ENCODE assay signal across 11 mouse cellular contexts in genomic region chr11:46218584-46218983, GRCm38 (mm10). TPM values are rescaled to one million over a fixed set of nuclear protein-coding genes. Genes with fewer than 3 reads are reported as not detected.
DNase-seq lines count a peak whose midpoint lies in the region; ATAC-seq lines count a peak whose summit lies in the region.
"Had no signal": no experiment of that assay in that cellular context is flagged by ENCODE, and none has a peak within 500 bp of the region (broad histone marks: within the 10 kb centered on the region; RNA-seq: fewer than 3 reads in every experiment).

No protein-coding gene starts in this region.

- H3K4me3 ChIP-seq in hindbrain, embryonic 13.5 days = no peak overlapping the region
- H3K4me3 ChIP-seq in neural tube, embryonic 12.5 days = no peak overlapping the region
- H3K4me3 ChIP-seq: limb, embryonic 12.5 days; lung, embryonic 15.5 days had no signal

- WGBS in hindbrain, embryonic 13.5 days = 22% methylated on average over 5 of the region's 5 CpGs
- WGBS in neural tube, embryonic 12.5 days = 26% methylated on average over 5 of the region's 5 CpGs

- no peaks in the 10 kb centered on the region for H3K27me3 ChIP-seq in hindbrain, embryonic 13.5 days
- no peaks in the 10 kb centered on the region for H3K27me3 ChIP-seq in neural tube, embryonic 12.5 days (replicated peaks)
- H3K27me3 ChIP-seq: limb, embryonic 12.5 days; lung, embryonic 15.5 days had no signal

- peaks cover 58% of the 10 kb centered on the region for H3K4me1 ChIP-seq in hindbrain, embryonic 13.5 days (replicated peaks)
- H3K4me1 ChIP-seq in neural tube, embryonic 12.5 days = peaks cover 24% of the 10 kb centered on the region

- peak overlapping the region; percentile 20; the same call in 1 of the 2 replicates for H3K4me2 ChIP-seq in hindbrain, embryonic 13.5 days
- 0 out of 2 replicates have a peak overlapping the region, but pooled peaks have one; percentile 0 for H3K4me2 ChIP-seq in neural tube, embryonic 12.5 days (replicated peaks)
- H3K4me2 ChIP-seq: limb, embryonic 12.5 days; lung, embryonic 15.5 days had no signal

- peaks cover 47% of the 10 kb centered on the region for H3K36me3 ChIP-seq in hindbrain, embryonic 13.5 days
- H3K36me3 ChIP-seq in neural tube, embryonic 12.5 days = peaks cover 29% of the 10 kb centered on the region
- H3K36me3 ChIP-seq: lung, embryonic 15.5 days had no signal

- H3K9me3 ChIP-seq in hindbrain, embryonic 13.5 days = no peaks in the 10 kb centered on the region
- H3K9me3 ChIP-seq in neural tube, embryonic 12.5 days = no peaks in the 10 kb centered on the region
- H3K9me3 ChIP-seq: limb, embryonic 12.5 days; lung, embryonic 15.5 days had no signal

- peak; percentile 63 for ATAC-seq in hindbrain, embryonic 13.5 days (ENCODE audit: low FRiP score)
- peak; percentile 65 for ATAC-seq in neural tube, embryonic 12.5 days (ENCODE audit: low FRiP score, low read depth)

- DNase-seq in ZHBTc4 (ENCODE audit: low read depth, low spot score) = peak; percentile 69
- DNase-seq in embryo, embryonic 9.5 days (ENCODE audit: extremely low spot score) = peak; percentile 10
- no peak for DNase-seq in lung, postnatal 25 days (ENCODE audit: low spot score)
- DNase-seq in layer of hippocampus, postnatal 14 days (ENCODE audit: low spot score in 2 of 2) = no peak
- no peak for DNase-seq in ovary, postnatal 36 days (ENCODE audit: low spot score)
- DNase-seq: kidney, postnatal 4 days; thymus, postnatal 14 days had no signal

- peak overlapping the region; percentile 49; the same call in 1 of the 2 replicates for H3K9ac ChIP-seq in hindbrain, embryonic 13.5 days
- H3K9ac ChIP-seq in neural tube, embryonic 12.5 days = no peak overlapping the region
- H3K9ac ChIP-seq: limb, embryonic 12.5 days; lung, embryonic 15.5 days had no signal

- H3K27ac ChIP-seq in hindbrain, embryonic 13.5 days = peak overlapping the region; percentile 95
- H3K27ac ChIP-seq in neural tube, embryonic 12.5 days = peak overlapping the region; percentile 62; the same call in 1 of the 2 replicates
- H3K27ac ChIP-seq: limb, embryonic 12.5 days; lung, embryonic 15.5 days had no signal

RNA-seq across cellular contexts. Expression of gene Fndc9, which starts 16.7 kb away (rescaled TPM):
- 1.7 TPM in 2 replicates for polyA plus RNA-seq in hindbrain, embryonic 13.5 days (2015; fragmentation: Nextera tagmentation; extraction: Ambion mirVana)
- 0.78 and 0.80 TPM in 2 replicates for polyA plus RNA-seq in neural tube, embryonic 12.5 days (2016; fragmentation: Nextera tagmentation; extraction: Ambion mirVana)
- 1 to 10 TPM; 2.9 to 3.4 TPM for total RNA-seq in layer of hippocampus, postnatal 14 days (2021)

RNA-seq across cellular contexts. Expression of gene Nipal4, which starts 52.3 kb away (rescaled TPM):
- 0.31 and 0.62 TPM in 2 replicates for polyA plus RNA-seq in hindbrain, embryonic 13.5 days (2015; fragmentation: Nextera tagmentation; extraction: Ambion mirVana)
- 0.55 and 0.82 TPM in 2 replicates for polyA plus RNA-seq in neural tube, embryonic 12.5 days (2016; fragmentation: Nextera tagmentation; extraction: Ambion mirVana)
- 1 to 10 TPM; 4.1 to 4.6 TPM for total RNA-seq in layer of hippocampus, postnatal 14 days (2021)

Comparison
In these comparisons a context has a peak if more than half of its experiments do, and no peak if none do; other contexts are left out.
1. DNase-seq: peak in ZHBTc4 (single experiment) and embryo, embryonic 9.5 days (single experiment); none in lung, postnatal 25 days (single experiment), layer of hippocampus, postnatal 14 days (0 of 2) and ovary, postnatal 36 days (single experiment).